Mouse (Mus musculus): ENCODE results near the gene Igfn1.
A peak's percentile ranks its signal among the peaks of the same experiment; 100 is the strongest.

Gene Igfn1

DNA sequence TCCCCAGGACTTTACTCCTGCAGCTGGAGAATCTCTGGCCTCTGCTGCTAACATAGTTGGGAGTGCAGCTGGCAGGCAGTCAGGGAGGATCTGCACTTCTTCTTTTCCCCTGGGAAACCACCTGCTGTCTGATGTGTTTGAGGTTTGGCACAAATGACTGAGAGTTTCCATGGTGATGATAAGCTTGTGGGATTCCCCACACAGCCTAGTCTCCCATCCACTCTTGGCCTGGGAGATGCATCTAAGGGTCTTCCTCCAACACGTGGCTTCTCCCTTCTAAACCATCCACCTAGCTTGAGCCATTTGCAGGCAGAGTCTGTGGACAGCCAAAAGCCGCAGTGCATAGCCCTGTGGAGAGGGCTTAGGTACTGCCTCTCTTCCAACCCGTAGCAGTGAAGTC is 76.3 kb downstream of the Igfn1 start:
- DNase-seq, result no peak

DNA sequence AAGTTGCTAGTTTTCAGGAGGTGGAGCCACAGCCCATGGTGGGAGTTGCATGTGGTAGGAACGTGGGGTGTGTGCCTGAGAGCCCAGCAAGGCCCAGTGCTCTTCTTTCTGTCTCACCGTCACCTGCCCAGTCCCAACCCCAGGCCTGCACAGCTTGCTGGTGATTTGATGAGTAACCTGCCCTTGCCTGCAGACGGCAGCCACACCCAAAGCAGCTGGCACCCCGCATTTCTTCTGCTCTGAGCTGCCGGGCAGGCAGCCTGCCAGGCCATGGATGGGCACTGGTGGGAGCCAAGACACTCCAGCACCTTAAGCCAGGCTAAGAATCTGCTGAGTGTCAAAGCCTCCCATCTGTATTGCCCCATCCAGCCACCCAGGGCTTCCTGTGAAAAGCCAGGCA is 80.3 kb downstream of the Igfn1 start:
- DNase-seq, result no peak

DNA sequence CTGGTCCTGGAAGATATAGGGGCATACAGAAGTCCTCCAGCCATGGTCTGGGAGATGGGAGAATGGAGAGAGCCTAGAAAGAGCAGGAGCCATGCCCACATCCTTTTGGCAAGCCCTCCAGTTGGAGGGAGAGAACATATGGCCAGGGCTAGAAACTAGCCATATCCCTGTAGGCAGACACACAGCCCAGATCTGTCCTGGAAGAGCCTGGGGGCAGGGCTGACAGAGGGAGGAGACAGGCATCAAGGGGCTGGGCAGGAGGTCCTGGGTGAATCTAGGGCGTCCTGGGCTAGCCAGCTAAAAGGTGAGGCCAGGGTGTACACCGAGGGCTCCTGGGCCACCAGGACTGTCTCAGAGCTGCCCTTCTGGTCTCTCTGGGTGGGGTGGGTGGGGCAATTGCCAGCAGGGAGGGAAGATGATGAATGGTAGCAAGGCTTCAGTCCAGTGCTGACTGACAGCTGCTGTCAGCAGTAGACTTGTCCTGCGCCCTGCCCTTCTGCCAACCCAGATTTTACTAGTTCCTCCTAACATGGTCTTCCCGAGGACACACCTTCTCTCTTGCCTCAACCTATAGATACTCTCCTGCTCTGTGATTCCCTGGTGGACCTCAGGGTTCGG is 81.7 kb downstream of the Igfn1 start:
- no peak for DNase-seq

DNA sequence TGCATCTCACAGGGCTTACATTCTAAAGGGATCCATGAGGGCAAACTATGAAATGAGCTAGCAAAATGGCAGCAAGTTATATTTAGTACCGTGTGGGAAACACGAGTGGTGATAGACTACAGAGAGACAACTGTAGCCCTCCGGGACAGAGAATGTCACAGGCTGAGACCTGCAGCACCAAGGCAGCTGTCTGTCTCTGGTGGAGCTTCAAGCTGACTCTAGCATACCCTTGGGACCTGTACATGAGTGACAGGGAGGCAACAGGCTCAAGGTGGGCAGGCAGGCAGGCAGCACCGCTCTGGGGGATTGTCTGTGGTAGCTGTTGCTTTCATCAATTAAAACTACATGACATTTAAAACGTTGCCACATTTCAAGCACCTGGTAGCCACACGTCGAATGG is 82.9 kb downstream of the Igfn1 start:
- DNase-seq, result no peak

DNA sequence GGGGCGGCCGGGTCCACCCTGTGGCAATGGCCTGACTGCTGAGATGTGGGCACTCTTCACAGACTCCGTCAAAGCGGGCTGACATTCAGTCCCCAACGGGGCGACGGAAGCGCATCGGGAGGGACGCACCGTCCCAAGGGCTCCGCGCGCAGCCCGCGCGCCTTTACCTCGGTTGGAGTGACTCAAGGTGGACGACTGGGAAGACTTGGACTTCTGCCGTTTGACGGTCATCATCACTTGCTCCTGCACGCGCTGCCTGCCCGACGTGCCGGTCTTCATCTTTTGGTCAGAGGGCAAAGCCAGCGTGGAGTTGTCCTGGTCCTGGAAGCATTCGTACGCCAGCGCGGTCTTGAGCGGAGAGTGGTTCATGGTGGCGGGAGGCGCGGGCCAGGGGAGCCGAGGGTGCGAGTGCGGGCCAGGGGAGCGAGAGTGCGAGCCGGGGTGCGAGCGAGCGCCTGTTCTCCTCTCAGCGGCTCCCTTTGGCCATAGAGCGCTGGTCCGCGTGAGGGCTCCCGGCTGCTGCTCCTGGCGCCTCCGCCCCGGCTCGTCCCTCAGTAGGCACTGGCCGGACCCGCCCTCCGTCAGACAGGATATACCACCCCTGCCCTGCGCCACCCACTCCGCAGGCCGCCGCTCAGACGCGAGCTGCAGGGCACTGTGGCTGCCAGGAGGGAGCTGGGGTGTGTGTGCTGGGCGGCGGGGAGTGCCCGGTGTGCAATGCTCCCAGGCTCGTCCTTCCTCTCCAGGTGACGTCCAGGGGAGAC is 87.3 kb downstream of the Igfn1 start, which contains the start of gene Pkp1:
Gene Pkp1, minus strand, starts transcription at position 564 of the 764 bp plus-strand sequence.
- DNase-seq, result no peak

DNA sequence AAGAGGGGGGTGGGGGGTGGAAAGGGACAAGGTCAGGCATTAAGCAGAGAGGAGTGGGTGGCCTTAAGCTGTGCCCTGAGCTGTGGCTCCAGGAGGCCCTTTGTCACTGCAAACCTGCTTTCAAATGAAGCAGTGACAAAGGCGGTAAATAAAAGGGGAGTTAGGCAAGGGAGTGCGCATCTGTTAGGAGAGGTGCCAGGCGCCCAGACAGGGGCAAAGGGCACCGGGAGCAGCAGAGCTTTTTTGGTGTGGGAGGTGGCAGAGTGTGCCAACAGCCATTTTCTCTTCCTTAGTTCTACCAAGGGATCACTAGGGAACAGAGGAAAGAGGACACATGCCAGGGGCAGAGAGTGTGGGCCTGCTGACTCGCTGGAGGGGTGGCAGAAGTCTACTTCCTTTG is 88.9 kb downstream of the Igfn1 start:
- DNase-seq, result no peak

DNA sequence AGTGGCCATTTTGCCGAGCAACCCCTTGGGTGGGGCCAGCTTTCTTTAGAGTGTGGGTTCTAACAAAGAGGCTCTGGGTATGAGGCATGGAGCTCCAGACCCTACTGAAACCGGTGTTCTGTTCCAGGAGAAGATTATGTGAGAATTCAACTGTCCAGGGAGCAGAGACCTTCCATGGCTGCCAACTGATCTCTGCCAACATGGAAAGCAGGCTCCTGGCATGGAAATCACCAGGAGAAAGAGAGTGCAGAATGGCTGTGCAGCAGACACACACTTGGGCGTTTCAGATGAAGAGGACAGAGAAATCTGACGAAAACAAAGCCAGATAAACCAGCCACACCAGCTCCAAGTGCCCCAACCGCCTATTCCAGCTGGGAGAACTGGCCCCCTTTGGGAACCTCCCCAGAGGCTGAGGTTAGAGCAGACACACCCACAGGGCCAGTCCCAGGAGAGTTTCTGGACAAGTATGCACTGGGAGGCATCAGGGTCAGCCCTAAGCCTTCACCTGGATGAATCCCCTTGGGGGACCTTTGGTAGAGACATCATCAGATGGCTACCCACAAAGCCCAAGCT is 89.6 kb downstream of the Igfn1 start:
- DNase-seq, result no peak

DNA sequence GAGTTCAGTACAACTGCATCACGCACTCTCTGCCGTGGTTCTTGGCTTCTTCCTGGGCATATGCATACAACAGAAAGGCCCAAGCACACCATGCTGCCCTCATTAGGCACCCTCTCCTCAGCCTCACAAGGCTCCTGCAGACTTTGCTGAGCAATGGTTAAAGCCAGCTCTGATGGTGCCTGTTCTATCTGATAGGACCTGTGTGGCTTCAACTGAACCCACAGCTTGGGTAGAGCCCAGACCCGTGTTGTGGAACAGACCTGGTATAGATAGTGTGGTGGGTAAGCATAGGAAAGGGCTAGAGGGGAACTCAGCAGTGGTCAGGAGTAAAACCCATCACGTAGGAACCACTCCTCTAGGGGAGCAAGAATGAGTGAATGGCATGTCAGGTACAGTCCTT is 92.5 kb downstream of the Igfn1 start:
- no peak for DNase-seq

DNA sequence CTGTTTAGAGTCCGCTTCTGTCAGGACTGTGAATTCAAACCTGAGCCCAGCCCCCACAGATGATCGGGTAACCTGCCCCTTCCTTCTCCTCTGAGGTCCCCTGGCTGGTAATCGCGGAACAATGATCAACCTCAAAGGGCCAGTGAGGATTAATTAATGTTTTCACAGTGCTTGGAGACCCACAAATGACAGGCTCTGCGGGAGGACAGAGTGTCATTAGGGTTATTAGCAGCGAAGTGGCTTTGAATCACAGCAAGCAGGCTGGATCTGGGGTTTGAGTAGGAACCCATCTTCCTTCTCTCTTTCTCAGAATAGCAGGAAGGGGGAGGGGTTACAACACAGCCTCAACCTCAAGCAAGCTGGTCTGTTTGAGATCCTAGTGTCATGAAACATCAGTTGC is 96.8 kb downstream of the Igfn1 start:
- DNase-seq, result no peak

DNA sequence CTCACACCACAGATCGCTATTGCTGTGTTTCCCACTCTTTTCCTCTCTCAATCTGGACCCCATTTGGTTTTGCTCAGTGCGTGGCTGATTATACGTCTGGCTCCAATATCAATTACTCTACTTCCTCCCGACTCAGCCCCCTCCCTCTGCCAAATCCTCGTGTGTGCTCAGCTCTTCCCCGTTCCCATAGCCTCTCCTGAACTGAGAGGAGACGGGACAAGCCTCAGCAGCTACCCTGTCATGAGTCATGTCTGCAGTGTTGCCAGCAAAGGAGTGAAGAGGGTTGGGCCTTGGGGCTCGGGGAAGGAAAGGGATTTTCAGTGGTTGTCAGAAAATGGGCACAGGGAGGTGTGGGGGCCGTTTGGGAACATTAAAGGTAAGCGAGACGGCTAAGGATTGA is 99.4 kb downstream of the Igfn1 start:
- peak; percentile 25 for DNase-seq
